Mouse (Mus musculus): ENCODE results near the gene Abcg5. TPM values are rescaled to one million over a fixed set of nuclear protein-coding genes. Genes with fewer than 3 reads are reported as not detected.

Gene Abcg5
- polyA plus RNA-seq, 1 experiment from 2014 or later, result 0.18 TPM

DNA sequence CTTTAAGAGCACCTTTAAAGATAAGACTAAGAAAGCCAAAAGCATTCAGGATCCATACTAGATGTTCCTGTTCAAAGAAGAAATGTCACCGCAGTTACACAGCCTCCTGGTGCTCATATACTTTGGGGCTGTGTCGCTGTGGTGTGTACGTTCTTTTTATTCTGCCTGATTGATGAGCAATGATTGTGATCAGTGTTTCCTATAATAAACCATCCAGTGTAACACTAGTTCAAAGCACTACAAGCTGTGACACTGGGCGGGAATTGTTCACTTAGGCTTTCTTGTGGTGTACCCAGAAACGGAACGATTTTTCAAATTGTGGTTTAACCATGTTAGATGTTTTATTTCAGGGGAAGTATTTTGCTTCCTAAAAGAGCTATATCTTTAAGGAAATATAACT, 51.0 kb downstream of the Abcg5 start:
- DNase-seq (ENCODE audit: low spot score) (no peak), ATAC-seq (replicated peaks; ENCODE audit: low FRiP score) (no peak)
- H3K27ac ChIP-seq (ENCODE audit: low read depth, low read length), result no peak overlapping the region
- no peaks in the 10 kb centered on the region for H3K9me3 ChIP-seq (ENCODE audit: control insufficient read depth, low read length)
- H3K9ac ChIP-seq (ENCODE audit: low read depth, low read length), result no peak overlapping the region
- H3K27me3 ChIP-seq (replicated peaks; ENCODE audit: control insufficient read depth, insufficient read depth, low read length), result no peaks in the 10 kb centered on the region
- 0 out of 2 replicates have a peak, but pooled peaks cover under 1% of the 10 kb centered on the region for H3K4me1 ChIP-seq (replicated peaks; ENCODE audit: control insufficient read depth, insufficient read depth, low read length)
- no peak overlapping the region for H3K4me2 ChIP-seq
- 87% methylated on average over 6 of the region's 6 CpGs for WGBS
- no peaks in the 10 kb centered on the region for H3K36me3 ChIP-seq (ENCODE audit: control insufficient read depth, insufficient read depth, low read length)
- H3K4me3 ChIP-seq (ENCODE audit: low read depth, low read length), result no peak overlapping the region

DNA sequence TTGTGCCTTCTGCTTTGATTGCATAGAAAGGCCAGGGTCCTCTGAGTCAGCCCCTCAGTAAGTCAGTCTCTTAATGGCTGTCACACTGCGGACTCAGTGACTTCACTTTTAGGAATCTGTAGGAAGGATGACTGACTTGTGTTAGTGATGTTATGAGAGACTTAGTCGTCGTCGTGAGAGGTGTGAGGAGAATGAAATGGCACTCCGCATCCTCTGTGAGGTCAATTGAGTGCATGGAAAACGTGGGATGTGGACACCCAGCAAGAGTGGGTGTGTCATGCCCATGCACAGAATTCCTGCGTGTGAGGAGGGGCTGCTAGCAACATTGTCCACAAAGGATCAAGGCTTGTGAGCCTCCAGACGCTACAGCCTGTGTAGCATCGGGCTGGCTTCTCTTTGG, 54.2 kb downstream of the Abcg5 start:
- Histone ChIP-seq H3K4me2 (no peak overlapping the region), H3K27me3 (replicated peaks; ENCODE audit: control insufficient read depth, insufficient read depth, low read length) (no peaks in the 10 kb centered on the region), H3K9ac (ENCODE audit: low read depth, low read length) (no peak overlapping the region), H3K4me3 (ENCODE audit: low read depth, low read length) (no peak overlapping the region), H3K9me3 (ENCODE audit: control insufficient read depth, low read length) (no peaks in the 10 kb centered on the region), H3K36me3 (ENCODE audit: control insufficient read depth, insufficient read depth, low read length) (no peaks in the 10 kb centered on the region), H3K4me1 (replicated peaks; ENCODE audit: control insufficient read depth, insufficient read depth, low read length) (0 out of 2 replicates have a peak, but pooled peaks cover 2% of the 10 kb centered on the region), H3K27ac (ENCODE audit: low read depth, low read length) (no peak overlapping the region)
- 82% methylated on average over 9 of the region's 9 CpGs for WGBS
- ATAC-seq (replicated peaks; ENCODE audit: low FRiP score) (no peak), DNase-seq (ENCODE audit: low spot score) (no peak)

GRCm38 (mm10) chr17:84627721-84628120, 55.1 kb downstream of the Abcg5 start:
- H3K4me2 ChIP-seq, result no peak overlapping the region
- 80% methylated on average over 10 of the region's 10 CpGs for WGBS
- H3K4me1 ChIP-seq (replicated peaks; ENCODE audit: control insufficient read depth, insufficient read depth, low read length), result 0 out of 2 replicates have a peak, but pooled peaks cover 2% of the 10 kb centered on the region

GRCm38 (mm10) chr17:84626857-84627305, 55.9 kb downstream of the Abcg5 start:
- ATAC-seq (replicated peaks; ENCODE audit: low FRiP score) (peak; percentile 36; the same call in 1 of the 2 replicates), DNase-seq (ENCODE audit: low spot score) (no peak)
- 39% methylated on average over 9 of the region's 9 CpGs for WGBS
- Histone ChIP-seq H3K27me3 (replicated peaks; ENCODE audit: control insufficient read depth, insufficient read depth, low read length) (no peaks in the 10 kb centered on the region), H3K4me1 (replicated peaks; ENCODE audit: control insufficient read depth, insufficient read depth, low read length) (0 out of 2 replicates have a peak, but pooled peaks cover 2% of the 10 kb centered on the region), H3K4me2 (peak overlapping the region; percentile 77), H3K9ac (ENCODE audit: low read depth, low read length) (peak overlapping the region; percentile 35; the same call in 1 of the 2 replicates), H3K36me3 (ENCODE audit: control insufficient read depth, insufficient read depth, low read length) (no peaks in the 10 kb centered on the region), H3K27ac (ENCODE audit: low read depth, low read length) (no peak overlapping the region), H3K9me3 (ENCODE audit: control insufficient read depth, low read length) (no peaks in the 10 kb centered on the region), H3K4me3 (ENCODE audit: low read depth, low read length) (peak overlapping the region; percentile 59)

More at GRCm38 (mm10) chr17:84627721-84628120, 55.1 kb downstream of the Abcg5 start:
- ATAC-seq (replicated peaks; ENCODE audit: low FRiP score) (no peak), DNase-seq (ENCODE audit: low spot score) (no peak)
- no peak overlapping the region for H3K27ac ChIP-seq (ENCODE audit: low read depth, low read length)
- H3K36me3 ChIP-seq (ENCODE audit: control insufficient read depth, insufficient read depth, low read length), result no peaks in the 10 kb centered on the region
- no peaks in the 10 kb centered on the region for H3K9me3 ChIP-seq (ENCODE audit: control insufficient read depth, low read length)
- H3K27me3 ChIP-seq (replicated peaks; ENCODE audit: control insufficient read depth, insufficient read depth, low read length), result no peaks in the 10 kb centered on the region
- H3K9ac ChIP-seq (ENCODE audit: low read depth, low read length), result no peak overlapping the region
- no peak overlapping the region for H3K4me3 ChIP-seq (ENCODE audit: low read depth, low read length)

GRCm38 (mm10) chr17:84626276-84626856, 56.4 kb downstream of the Abcg5 start, which contains the start of gene Dync2li1:
Gene Dync2li1 (plus strand): TSS chr17:84626496.
- DNase-seq (ENCODE audit: low spot score) (peak; percentile 82), ATAC-seq (replicated peaks; ENCODE audit: low FRiP score) (peak; percentile 89)
- no peak within 1 kb of the TSS for H3K27ac ChIP-seq (ENCODE audit: low read depth, low read length)
- H3K4me3 ChIP-seq (ENCODE audit: low read depth, low read length), result peak within 1 kb of the TSS; percentile 59
- H3K4me2 ChIP-seq, result peak within 1 kb of the TSS; percentile 77
- no peaks in the 10 kb centered on the region for H3K36me3 ChIP-seq (ENCODE audit: control insufficient read depth, insufficient read depth, low read length)
- H3K9ac ChIP-seq (ENCODE audit: low read depth, low read length), result peak within 1 kb of the TSS; percentile 35; the same call in 1 of the 2 replicates
- H3K9me3 ChIP-seq (ENCODE audit: control insufficient read depth, low read length), result no peaks in the 10 kb centered on the region
- no peaks in the 10 kb centered on the region for H3K27me3 ChIP-seq (replicated peaks; ENCODE audit: control insufficient read depth, insufficient read depth, low read length)
- under 1% methylated on average over 25 of the region's 25 CpGs for WGBS
- 0 out of 2 replicates have a peak, but pooled peaks cover 2% of the 10 kb centered on the region for H3K4me1 ChIP-seq (replicated peaks; ENCODE audit: control insufficient read depth, insufficient read depth, low read length)

GRCm38 (mm10) chr17:84622873-84623272, 59.9 kb downstream of the Abcg5 start:
- ATAC-seq (replicated peaks; ENCODE audit: low FRiP score), result no peak
- Histone ChIP-seq H3K36me3 (ENCODE audit: control insufficient read depth, insufficient read depth, low read length) (no peaks in the 10 kb centered on the region), H3K4me3 (ENCODE audit: low read depth, low read length) (no peak overlapping the region), H3K27me3 (replicated peaks; ENCODE audit: control insufficient read depth, insufficient read depth, low read length) (no peaks in the 10 kb centered on the region), H3K9ac (ENCODE audit: low read depth, low read length) (no peak overlapping the region), H3K4me2 (no peak overlapping the region), H3K4me1 (replicated peaks; ENCODE audit: control insufficient read depth, insufficient read depth, low read length) (0 out of 2 replicates have a peak, but pooled peaks cover 2% of the 10 kb centered on the region), H3K27ac (ENCODE audit: low read depth, low read length) (no peak overlapping the region), H3K9me3 (ENCODE audit: control insufficient read depth, low read length) (no peaks in the 10 kb centered on the region)
- DNase-seq (ENCODE audit: low spot score), result no peak
- 44% methylated on average over 2 of the region's 2 CpGs for WGBS

DNA sequence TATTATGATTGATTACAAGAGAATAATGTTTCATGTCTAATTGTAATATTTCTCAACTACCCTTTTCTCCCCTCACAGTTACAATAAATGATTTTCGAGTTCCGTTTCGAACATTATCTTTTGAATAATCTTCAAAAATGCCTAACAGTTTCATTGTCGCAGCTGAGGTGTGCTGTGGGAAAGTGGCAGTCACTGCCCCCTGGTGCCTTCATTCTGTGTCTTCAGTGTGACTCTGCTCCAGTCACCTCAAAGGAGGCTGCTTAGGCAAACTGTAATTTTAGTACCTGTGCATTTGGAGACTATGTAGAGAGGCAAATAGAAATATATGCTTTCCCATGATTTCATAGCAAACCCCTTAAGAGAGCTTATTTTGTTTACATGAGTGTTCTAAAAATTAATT, 60.8 kb downstream of the Abcg5 start:
- Histone ChIP-seq H3K4me1 (replicated peaks; ENCODE audit: control insufficient read depth, insufficient read depth, low read length) (0 out of 2 replicates have a peak, but pooled peaks cover 2% of the 10 kb centered on the region), H3K4me3 (ENCODE audit: low read depth, low read length) (no peak overlapping the region), H3K9me3 (ENCODE audit: control insufficient read depth, low read length) (no peaks in the 10 kb centered on the region), H3K9ac (ENCODE audit: low read depth, low read length) (no peak overlapping the region), H3K27ac (ENCODE audit: low read depth, low read length) (no peak overlapping the region), H3K36me3 (ENCODE audit: control insufficient read depth, insufficient read depth, low read length) (no peaks in the 10 kb centered on the region), H3K27me3 (replicated peaks; ENCODE audit: control insufficient read depth, insufficient read depth, low read length) (no peaks in the 10 kb centered on the region), H3K4me2 (no peak overlapping the region)
- DNase-seq (ENCODE audit: low spot score), result no peak
- ATAC-seq (replicated peaks; ENCODE audit: low FRiP score), result no peak
- WGBS, result 83% methylated on average over 4 of the region's 4 CpGs

- ATAC-seq (replicated peaks; ENCODE audit: low FRiP score), result no peak
- Histone ChIP-seq H3K27ac (ENCODE audit: low read depth, low read length) (no peak overlapping the region), H3K4me2 (no peak overlapping the region), H3K4me1 (replicated peaks; ENCODE audit: control insufficient read depth, insufficient read depth, low read length) (no peaks in the 10 kb centered on the region), H3K27me3 (replicated peaks; ENCODE audit: control insufficient read depth, insufficient read depth, low read length) (no peaks in the 10 kb centered on the region), H3K36me3 (ENCODE audit: control insufficient read depth, insufficient read depth, low read length) (no peaks in the 10 kb centered on the region), H3K9ac (ENCODE audit: low read depth, low read length) (no peak overlapping the region), H3K4me3 (ENCODE audit: low read depth, low read length) (no peak overlapping the region), H3K9me3 (ENCODE audit: control insufficient read depth, low read length) (no peaks in the 10 kb centered on the region)
- WGBS, result 83% methylated on average over 6 of the region's 6 CpGs
- DNase-seq (ENCODE audit: low spot score), result no peak
These were observed 61.6 kb downstream of the Abcg5 start for GRCm38 (mm10) chr17:84621209-84621608.

DNA sequence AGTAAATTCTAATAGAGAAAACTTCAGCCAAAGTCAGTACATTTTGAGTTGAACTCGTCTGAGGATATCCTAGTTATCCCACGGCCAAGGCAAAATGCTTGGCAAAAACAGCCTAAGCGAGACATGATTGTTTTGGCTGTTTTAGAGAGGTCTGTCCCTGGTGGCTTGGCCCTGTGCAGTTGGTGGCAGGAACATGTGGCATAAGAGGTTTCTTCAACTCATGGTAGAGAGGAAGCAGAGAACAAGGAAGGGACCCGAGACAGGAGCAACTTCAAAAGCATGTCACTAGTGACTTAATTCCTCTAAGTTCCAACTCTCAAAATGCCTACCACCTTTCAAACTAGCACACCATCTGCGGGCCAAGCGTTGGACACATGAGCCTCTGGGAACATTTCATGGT, 62.2 kb downstream of the Abcg5 start:
- no peak overlapping the region for H3K4me2 ChIP-seq
- H3K36me3 ChIP-seq (ENCODE audit: control insufficient read depth, insufficient read depth, low read length), result no peaks in the 10 kb centered on the region
- no peak overlapping the region for H3K4me3 ChIP-seq (ENCODE audit: low read depth, low read length)
- 80% methylated on average over 6 of the region's 6 CpGs for WGBS
- no peak overlapping the region for H3K27ac ChIP-seq (ENCODE audit: low read depth, low read length)
- DNase-seq (ENCODE audit: low spot score), result no peak
- no peaks in the 10 kb centered on the region for H3K4me1 ChIP-seq (replicated peaks; ENCODE audit: control insufficient read depth, insufficient read depth, low read length)
- no peak overlapping the region for H3K9ac ChIP-seq (ENCODE audit: low read depth, low read length)
- H3K9me3 ChIP-seq (ENCODE audit: control insufficient read depth, low read length), result no peaks in the 10 kb centered on the region
- no peaks in the 10 kb centered on the region for H3K27me3 ChIP-seq (replicated peaks; ENCODE audit: control insufficient read depth, insufficient read depth, low read length)
- ATAC-seq (replicated peaks; ENCODE audit: low FRiP score), result no peak

All from liver, embryonic 11.5 days (tissue).